Mouse (Mus musculus) layer of hippocampus, postnatal 10 days (tissue): ENCODE results near the gene Pmvk. TPM values are rescaled to one million over a fixed set of nuclear protein-coding genes. Genes with fewer than 3 reads are reported as not detected.
"Not testable (repeated sequence)": the region's sequence is repeated elsewhere in the genome, so short reads cannot be mapped to it uniquely, and the experiment has no call there.

ENCODE experiments used
- DNase-seq, 2 experiments: peaks; one replicate each; pipeline ENCODE4 v3.0.0; 2021; ENCODE audit warnings: low spot score in 2 of 2
- total RNA-seq, 2 experiments: library from RNA; stranded (reverse); gene quantifications; 2 replicates each; pipeline ENCODE4 v1.2.3; 2021

Pmvk gene
- total RNA-seq, 2 experiments from 2014 or later = 44.0 to 46.9 TPM

GRCm38 (mm10) chr3:89425876-89426275 lies 28.5 kb upstream of the Pmvk start:
- DNase-seq = no peak

DNA sequence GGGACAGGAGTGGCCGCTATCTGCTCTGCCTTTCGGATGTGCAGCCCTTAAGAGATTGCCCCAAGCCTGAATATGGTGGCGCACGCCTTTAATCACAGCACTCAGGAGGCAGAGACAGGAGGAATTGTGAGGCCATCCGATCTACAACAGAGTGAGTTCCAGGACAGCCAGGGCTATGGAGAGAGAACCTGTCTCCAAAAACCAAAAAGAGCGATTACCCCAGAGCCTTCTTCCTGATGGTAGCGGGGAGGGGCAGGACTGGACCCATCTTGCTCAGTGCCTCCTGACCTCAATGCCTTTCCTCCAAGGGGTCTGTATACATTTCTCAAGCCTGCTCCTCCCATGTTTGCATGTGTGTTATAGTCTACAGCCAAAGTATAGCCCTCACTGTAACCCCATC lies 25.3 kb upstream of the Pmvk start:
- not testable (repeated sequence) for DNase-seq

GRCm38 (mm10) chr3:89430171-89431159 lies 23.9 kb upstream of the Pmvk start, which contains the start of gene Pygo2:
Gene Pygo2, plus strand, starts transcription at chr3:89430214.
- peak; percentile 91 to 95 for DNase-seq

GRCm38 (mm10) chr3:89432606-89433005 lies 21.7 kb upstream of the Pmvk start:
- DNase-seq = no peak

- DNase-seq = no peak
These were observed 19.8 kb upstream of the Pmvk start for GRCm38 (mm10) chr3:89434532-89434931.

- DNase-seq = peak; percentile 32 to 50
These were observed 19.3 kb upstream of the Pmvk start for GRCm38 (mm10) chr3:89435041-89435440.

GRCm38 (mm10) chr3:89436176-89437113 lies 17.9 kb upstream of the Pmvk start, which contains the start of gene Pbxip1:
Gene Pbxip1, plus strand, starts transcription at chr3:89436706.
- peak in 1 of 2 experiments; percentile 42 for DNase-seq

DNA sequence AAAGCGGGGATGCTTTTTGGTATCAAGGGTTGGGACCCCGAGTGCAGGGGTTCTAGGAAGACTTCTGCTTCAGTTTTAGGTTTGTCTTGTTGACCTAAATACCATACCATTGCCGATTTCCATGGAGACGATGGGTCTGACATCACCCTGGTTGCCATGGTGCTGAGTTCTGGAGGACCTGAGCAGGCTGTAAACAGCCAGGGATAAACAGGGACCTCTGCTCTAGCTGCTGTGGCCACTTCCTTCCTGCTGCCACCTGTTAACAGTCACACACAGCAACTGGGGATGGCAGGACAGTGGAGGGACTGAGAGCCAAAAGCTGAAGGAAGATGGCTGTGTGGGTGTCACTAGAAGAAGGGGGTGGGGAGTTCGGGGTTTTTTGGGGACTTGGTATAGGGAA lies 17.1 kb upstream of the Pmvk start:
- peak in 1 of 2 experiments; percentile 34 for DNase-seq

DNA sequence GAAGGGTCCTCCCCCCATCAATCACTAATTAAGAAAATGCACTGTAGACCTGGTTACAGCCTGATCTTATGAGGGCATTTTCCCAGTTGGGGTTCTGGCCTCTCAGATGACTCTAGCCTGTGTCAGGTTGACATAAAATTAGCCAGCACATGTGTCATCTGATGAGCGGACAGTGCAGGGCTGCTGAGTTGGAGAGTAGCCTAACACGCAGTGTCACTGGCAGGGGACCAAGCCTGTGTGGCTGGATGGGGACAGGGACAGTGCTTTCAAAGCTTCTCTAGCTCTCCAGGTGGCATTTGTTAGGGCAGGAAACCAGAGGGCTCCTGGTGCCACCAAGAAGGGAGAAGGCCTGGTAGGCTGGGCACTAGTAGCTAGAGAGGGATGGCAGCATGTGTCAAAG lies 13.7 kb upstream of the Pmvk start:
- DNase-seq = no peak

DNA sequence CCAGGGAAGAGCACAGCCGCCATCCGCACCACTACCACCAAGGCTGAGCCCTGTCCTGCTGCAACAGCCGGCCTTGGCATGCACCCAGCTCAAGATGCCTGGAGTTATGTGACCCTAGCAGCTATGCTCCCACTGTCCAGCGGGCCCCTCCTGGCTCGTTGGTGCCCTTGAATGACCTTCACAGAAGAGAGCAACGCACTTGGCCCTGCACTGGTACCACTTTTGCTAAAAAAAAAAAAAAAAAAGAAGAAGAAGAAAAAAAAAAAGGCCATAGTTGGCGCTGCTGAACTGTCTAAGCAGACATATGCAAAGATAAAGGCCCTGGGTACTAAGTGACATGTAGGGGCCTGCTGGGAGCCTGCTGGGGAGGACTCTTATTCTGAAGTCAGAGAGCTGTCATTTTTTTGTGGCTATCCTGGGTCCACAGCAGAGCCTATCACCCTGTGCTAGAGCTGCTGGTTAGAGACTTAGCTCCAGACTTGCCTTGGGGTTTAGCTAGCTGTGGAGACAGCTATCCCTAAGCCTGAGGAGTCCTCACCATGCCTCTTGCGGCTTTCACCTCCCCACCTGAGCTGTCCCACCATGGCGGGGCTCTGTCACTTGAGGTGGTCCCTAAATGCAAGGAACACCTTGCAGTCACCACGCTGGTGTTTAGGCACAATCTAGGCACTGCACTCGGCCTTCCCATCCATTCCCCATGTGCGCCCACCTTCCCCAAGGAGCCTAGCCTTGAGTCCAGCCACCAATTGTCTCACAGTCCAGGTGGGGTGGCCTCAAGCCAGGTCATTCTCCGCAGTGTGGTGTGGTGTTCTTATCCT lies 5.4 kb upstream of the Pmvk start:
- no peak for DNase-seq

DNA sequence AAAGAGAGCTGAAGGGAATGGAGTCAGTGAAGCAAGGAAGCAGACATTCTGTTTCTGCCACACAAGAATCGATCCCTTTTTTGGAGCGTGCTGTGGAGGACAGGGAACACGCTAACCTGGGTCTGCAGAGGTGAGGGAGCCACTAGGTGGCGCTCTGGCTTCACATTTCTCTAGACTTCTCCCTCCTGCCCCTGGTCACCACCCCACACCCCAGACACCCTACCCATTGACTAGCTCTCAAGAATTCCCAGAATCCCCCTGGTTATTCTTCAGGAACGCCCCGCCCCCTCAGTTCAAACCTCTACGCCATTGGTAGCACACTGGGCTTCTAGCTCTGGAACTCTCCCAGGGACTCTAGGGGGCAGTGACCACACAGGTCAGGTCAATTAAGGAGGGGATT lies 4.8 kb upstream of the Pmvk start:
- peak; percentile 66 to 77 for DNase-seq

DNA sequence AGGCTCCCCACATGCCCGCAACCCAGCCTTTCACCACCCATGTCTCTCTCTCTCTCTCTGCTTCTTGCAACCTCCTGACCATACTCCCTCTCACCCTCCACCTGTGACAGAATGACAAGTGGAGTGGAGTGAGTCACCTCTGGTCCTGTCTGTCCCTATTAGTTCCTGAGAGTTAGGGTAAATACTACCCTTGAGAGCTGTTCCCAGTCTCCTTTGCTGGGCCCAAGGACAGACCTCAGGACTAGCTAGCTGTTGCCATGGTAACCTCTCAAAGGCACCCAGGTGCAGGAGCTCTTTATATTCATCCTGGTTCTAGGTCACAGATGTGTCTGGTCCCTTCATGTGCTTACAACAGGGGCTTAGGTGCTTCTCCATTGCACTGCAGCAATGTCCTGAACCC lies 2.4 kb upstream of the Pmvk start:
- no peak for DNase-seq

- no peak for DNase-seq
These were observed 1.5 kb downstream of the Pmvk start for GRCm38 (mm10) chr3:89455786-89456285.

DNA sequence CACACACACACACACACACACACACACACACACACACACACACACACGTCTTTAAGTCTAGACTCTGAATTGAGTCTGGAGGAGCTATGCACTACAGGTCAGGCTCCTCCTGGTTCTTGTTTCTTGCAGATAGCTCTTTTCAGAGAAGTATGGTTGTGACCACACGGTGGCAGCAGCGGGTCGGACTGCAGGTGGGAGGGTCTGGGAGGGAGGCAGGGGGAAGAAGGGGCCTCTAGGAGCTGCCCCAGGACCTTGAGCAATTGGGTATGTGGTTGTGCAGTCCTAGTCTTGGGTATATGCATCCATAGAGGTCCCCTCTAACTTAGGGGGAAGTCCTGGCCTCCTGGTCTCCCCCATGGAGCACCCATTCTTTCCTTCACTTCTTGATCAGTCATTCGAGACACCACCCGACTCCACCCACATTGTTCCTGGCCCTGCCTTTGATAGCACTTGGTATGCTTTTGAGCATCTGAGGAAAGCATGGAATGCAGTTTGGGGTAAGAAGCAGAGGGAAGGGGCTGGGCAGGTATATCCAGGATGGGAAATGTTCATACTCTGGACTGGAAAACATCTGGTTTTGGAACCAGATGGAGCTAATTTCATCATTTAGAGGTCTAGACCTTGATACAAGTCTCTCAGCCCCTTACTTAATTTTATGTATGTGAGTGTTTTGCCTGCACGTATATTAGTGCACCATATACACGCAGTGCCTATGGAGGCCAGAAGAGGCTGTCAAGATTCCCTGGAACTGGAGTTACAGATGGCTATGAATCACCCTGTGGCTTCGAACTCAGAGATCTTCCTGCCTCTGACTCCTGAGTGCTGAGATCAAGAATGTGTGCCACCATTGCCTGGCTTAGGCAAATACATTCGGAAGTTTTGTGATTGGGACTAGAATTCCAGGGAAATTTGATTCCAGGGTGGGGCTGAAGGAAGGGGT lies 2.7 kb downstream of the Pmvk start:
- peak; percentile 66 to 71 for DNase-seq

GRCm38 (mm10) chr3:89458372-89458964 lies 4.1 kb downstream of the Pmvk start:
- DNase-seq = peak in 1 of 2 experiments; percentile 31

GRCm38 (mm10) chr3:89458965-89459807 lies 4.8 kb downstream of the Pmvk start:
- DNase-seq = peak; percentile 90 to 92

GRCm38 (mm10) chr3:89468268-89468667 lies 13.9 kb downstream of the Pmvk start:
- DNase-seq = no peak

DNA sequence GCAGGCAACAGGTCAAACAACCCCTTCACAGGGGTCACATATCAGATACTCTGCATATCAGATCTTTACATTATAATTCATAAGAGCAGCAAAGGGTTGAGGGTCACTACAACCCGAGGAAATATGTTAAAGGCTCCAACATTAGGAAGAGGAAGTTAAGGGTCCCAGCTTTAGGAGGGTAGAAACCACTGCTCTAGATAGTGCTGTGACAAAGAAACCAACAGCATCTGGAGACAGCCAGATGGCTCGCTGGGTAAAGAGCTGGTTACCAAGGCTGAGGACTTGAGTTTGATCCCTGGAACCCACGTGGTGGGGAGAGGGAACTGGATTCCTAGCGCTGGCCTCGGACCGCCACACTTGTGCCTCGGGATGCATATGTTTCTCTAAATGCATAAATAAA lies 17.9 kb downstream of the Pmvk start:
- no peak for DNase-seq
